Mouse (Mus musculus) cortical plate, adult 2 months (tissue): ENCODE data around the gene Timm17b. TPM values are rescaled to one million over a fixed set of nuclear protein-coding genes. Genes with fewer than 3 reads are reported as not detected.

ENCODE experiments used
- H3K27ac ChIP-seq: fragments of 200-500 bp; 2 replicates; pipeline ENCODE4 v1.5.1; 2012; ENCODE audit warnings: low read length, control low read depth, inconsistent platforms; ENCODE audit not compliant: insufficient read depth
- H3K4me1 ChIP-seq: fragments of 200-500 bp; 2 replicates; pipeline ENCODE4 v1.6.1; 2011; ENCODE audit warnings: low read length; ENCODE audit not compliant: control insufficient read depth, insufficient read depth
- H3K4me3 ChIP-seq: fragments of 200-500 bp; 2 replicates; pipeline ENCODE4 v1.5.1; 2011; ENCODE audit warnings: mild to moderate bottlenecking, low read length, control low read depth; ENCODE audit not compliant: insufficient read depth
- CTCF ChIP-seq: fragments of 200-500 bp; IDR thresholded peaks from 2 replicates; pipeline ENCODE4 v1.5.1; 2011; ENCODE audit warnings: mild to moderate bottlenecking, control low read depth, low read length; ENCODE audit not compliant: insufficient read depth; ENCODE audit errors: extremely low read depth
- POLR2A ChIP-seq: fragments of 200-500 bp; IDR thresholded peaks from 2 replicates; pipeline ENCODE4 v1.6.1; 2011; ENCODE audit warnings: mild to moderate bottlenecking, low read length, control low read depth; ENCODE audit not compliant: insufficient read depth; ENCODE audit errors: extremely low read depth
- polyA plus RNA-seq: library from polyadenylated mRNA; depleted of rRNA; stranded (reverse); fragments of >200 nt; gene quantifications from 2 replicates; pipeline ENCODE4 v1.2.3, GENCODE M21; 2012; rRNA removed

Gene Timm17b
- 18.5 and 20.1 TPM in 2 replicates for polyA plus RNA-seq

- TF ChIP-seq CTCF (no peak), POLR2A (peak; percentile 60)
- H3K4me3 ChIP-seq, result peak within 1 kb of the TSS; percentile 56
- no peaks in the 10 kb centered on the region; the same call in 1 of the 2 replicates for H3K4me1 ChIP-seq
- H3K27ac ChIP-seq, result peak within 1 kb of the TSS; percentile 66
Measured at GRCm38 (mm10) chrX:7898880-7899874, at the start of gene Timm17b, which contains the start of gene Pqbp1. Timm17b (plus strand) TSS chrX:7899357. Pqbp1 (minus strand) TSS chrX:7899269.

- peak; percentile 54 for TF ChIP-seq CTCF
- TF ChIP-seq POLR2A, result no peak
- Histone ChIP-seq H3K27ac (no peak overlapping the region), H3K4me1 (no peaks in the 10 kb centered on the region), H3K4me3 (no peak overlapping the region)
Measured at GRCm38 (mm10) chrX:7854578-7854977, 44.6 kb upstream of the Timm17b start.

GRCm38 (mm10) chrX:7859191-7859753 lies 39.9 kb upstream of the Timm17b start:
- no peak overlapping the region for H3K4me3 ChIP-seq
- no peaks in the 10 kb centered on the region for H3K4me1 ChIP-seq
- no peak overlapping the region for H3K27ac ChIP-seq
- TF ChIP-seq POLR2A (no peak), CTCF (no peak)

- H3K4me3 ChIP-seq, result no peak overlapping the region
- no peak for TF ChIP-seq POLR2A
- no peak for TF ChIP-seq CTCF
- H3K4me1 ChIP-seq, result no peaks in the 10 kb centered on the region
- no peak overlapping the region for H3K27ac ChIP-seq
Measured at GRCm38 (mm10) chrX:7863181-7863580, 36.0 kb upstream of the Timm17b start.

GRCm38 (mm10) chrX:7864551-7864950 lies 34.6 kb upstream of the Timm17b start:
- Histone ChIP-seq H3K27ac (no peak overlapping the region), H3K4me3 (no peak overlapping the region), H3K4me1 (no peaks in the 10 kb centered on the region)
- TF ChIP-seq CTCF, result no peak
- TF ChIP-seq POLR2A, result no peak

GRCm38 (mm10) chrX:7865343-7865742 lies 33.8 kb upstream of the Timm17b start:
- no peak overlapping the region for H3K4me3 ChIP-seq
- H3K27ac ChIP-seq, result no peak overlapping the region
- no peaks in the 10 kb centered on the region for H3K4me1 ChIP-seq
- TF ChIP-seq CTCF, result no peak
- no peak for TF ChIP-seq POLR2A

GRCm38 (mm10) chrX:7865786-7866185 lies 33.4 kb upstream of the Timm17b start:
- no peak overlapping the region for H3K4me3 ChIP-seq
- H3K27ac ChIP-seq, result no peak overlapping the region
- TF ChIP-seq POLR2A (no peak), CTCF (no peak)
- H3K4me1 ChIP-seq, result no peaks in the 10 kb centered on the region

- H3K4me1 ChIP-seq, result no peaks in the 10 kb centered on the region
- H3K27ac ChIP-seq, result no peak overlapping the region
- no peak overlapping the region for H3K4me3 ChIP-seq
- TF ChIP-seq POLR2A, result no peak
- no peak for TF ChIP-seq CTCF
Measured at GRCm38 (mm10) chrX:7867141-7867540, 32.0 kb upstream of the Timm17b start.

- no peak overlapping the region for H3K27ac ChIP-seq
- H3K4me3 ChIP-seq, result no peak overlapping the region
- no peaks in the 10 kb centered on the region for H3K4me1 ChIP-seq
- no peak for TF ChIP-seq POLR2A
- no peak for TF ChIP-seq CTCF
Measured at GRCm38 (mm10) chrX:7868506-7868905, 30.7 kb upstream of the Timm17b start.

GRCm38 (mm10) chrX:7869826-7870225 lies 29.3 kb upstream of the Timm17b start:
- Histone ChIP-seq H3K4me1 (no peaks in the 10 kb centered on the region), H3K4me3 (no peak overlapping the region), H3K27ac (no peak overlapping the region)
- TF ChIP-seq CTCF (no peak), POLR2A (no peak)
